8 mouse cellular contexts compared by ENCODE assay signal in genomic region chr17:87798423-87798941, GRCm38 (mm10). TPM values are rescaled to one million over a fixed set of nuclear protein-coding genes. Genes with fewer than 3 reads are reported as not detected.
DNase-seq lines count a peak whose midpoint lies in the region; ATAC-seq and TF ChIP-seq lines count a peak whose summit lies in the region.

No protein-coding gene starts in this region.

- peak overlapping the region; percentile 54 for H3K4me3 ChIP-seq in forebrain, embryonic 16.5 days (replicated peaks; ENCODE audit: low read length)
- peak overlapping the region; percentile 53 for H3K4me3 ChIP-seq in hindbrain, postnatal 0 days (ENCODE audit: low read length)
- peak overlapping the region; percentile 47 for H3K4me3 ChIP-seq in liver, embryonic 12.5 days

- intact Hi-C loops in heart, postnatal 25 days (cut with DNase I), result no loop called here

- peak overlapping the region; percentile 96 for H3K4me2 ChIP-seq in forebrain, embryonic 16.5 days (ENCODE audit: low read length)
- H3K4me2 ChIP-seq in hindbrain, postnatal 0 days (ENCODE audit: low read depth, low read length), result peak overlapping the region; percentile 90
- peak overlapping the region; percentile 71 for H3K4me2 ChIP-seq in liver, embryonic 12.5 days

- H3K4me1 ChIP-seq in forebrain, embryonic 16.5 days (replicated peaks; ENCODE audit: control insufficient read depth, insufficient read depth, low read length), result peaks cover 26% of the 10 kb centered on the region
- no peaks in the 10 kb centered on the region for H3K4me1 ChIP-seq in hindbrain, postnatal 0 days (ENCODE audit: insufficient read depth, low read length)
- H3K4me1 ChIP-seq in liver, embryonic 12.5 days, result peaks cover 11% of the 10 kb centered on the region

- WGBS in forebrain, embryonic 16.5 days, result under 1% methylated on average over 40 of the region's 40 CpGs
- under 1% methylated on average over 40 of the region's 40 CpGs for WGBS in hindbrain, postnatal 0 days
- 2% methylated on average over 40 of the region's 40 CpGs for WGBS in liver, embryonic 12.5 days (ENCODE audit: insufficient replicate concordance)

- H3K36me3 ChIP-seq in forebrain, embryonic 16.5 days (ENCODE audit: control insufficient read depth, insufficient read depth), result no peaks in the 10 kb centered on the region
- no peaks in the 10 kb centered on the region for H3K36me3 ChIP-seq in hindbrain, postnatal 0 days (ENCODE audit: insufficient read depth, low read length)
- no peaks in the 10 kb centered on the region for H3K36me3 ChIP-seq in liver, embryonic 12.5 days

- H3K27ac ChIP-seq in forebrain, embryonic 16.5 days (ENCODE audit: low read length), result no peak overlapping the region
- no peak overlapping the region for H3K27ac ChIP-seq in hindbrain, postnatal 0 days
- no peak overlapping the region for H3K27ac ChIP-seq in liver, embryonic 12.5 days

- peaks cover 53% of the 10 kb centered on the region for H3K27me3 ChIP-seq in forebrain, embryonic 16.5 days (replicated peaks; ENCODE audit: control insufficient read depth, insufficient read depth, low read length)
- peaks cover 40% of the 10 kb centered on the region for H3K27me3 ChIP-seq in hindbrain, postnatal 0 days (ENCODE audit: insufficient read depth, low read length)
- H3K27me3 ChIP-seq in liver, embryonic 12.5 days (replicated peaks), result peaks cover 67% of the 10 kb centered on the region

- no peak for TF ChIP-seq CTCF in hindbrain, postnatal 0 days (IDR thresholded peaks at IDR 0.05; ENCODE audit: low read depth)

- DNase-seq in heart, adult 11 months, result peak; percentile 85
- DNase-seq in heart, postnatal 25 days (ENCODE audit: low spot score), result no peak
- peak; percentile 85 for DNase-seq in cerebellum, adult 18-20 months
- peak; percentile 43 for DNase-seq in hindbrain, postnatal 0 days (ENCODE audit: low spot score)
- peak; percentile 69 for DNase-seq in neural tube, embryonic 10.5 days (ENCODE audit: extremely low spot score, low spot score)
- peak; percentile 45 for DNase-seq in thymus, postnatal 25 days

- H3K9me3 ChIP-seq in forebrain, embryonic 16.5 days (ENCODE audit: control insufficient read depth, low read length), result no peaks in the 10 kb centered on the region
- no peaks in the 10 kb centered on the region for H3K9me3 ChIP-seq in hindbrain, postnatal 0 days (ENCODE audit: low read length)
- no peaks in the 10 kb centered on the region for H3K9me3 ChIP-seq in liver, embryonic 12.5 days (replicated peaks)

- peak overlapping the region; percentile 59 for H3K9ac ChIP-seq in forebrain, embryonic 16.5 days (replicated peaks; ENCODE audit: low read depth, low read length)
- H3K9ac ChIP-seq in hindbrain, postnatal 0 days (replicated peaks; ENCODE audit: low read length), result peak overlapping the region; percentile 51; the same call in 1 of the 2 replicates
- H3K9ac ChIP-seq in liver, embryonic 12.5 days, result no peak overlapping the region

- peak; percentile 42 for ATAC-seq in forebrain, embryonic 16.5 days
- ATAC-seq in hindbrain, postnatal 0 days, result peak; percentile 53; the same call in 1 of the 2 replicates
- ATAC-seq in liver, embryonic 12.5 days, result peak; percentile 40; the same call in 1 of the 2 replicates

RNA-seq across cellular contexts. Expression of gene Kcnk12, which starts 0.7 kb away (rescaled TPM):
- not detected for total RNA-seq in heart, postnatal 25 days (2021)
- 0.82 and 1.3 TPM in 2 replicates for polyA plus RNA-seq in forebrain, embryonic 16.5 days (2015; fragmentation: Nextera tagmentation; extraction: Ambion mirVana)
- 12.8 and 19.5 TPM in 2 replicates for total RNA-seq in hindbrain, postnatal 0 days (2014; rRNA removed)
- 2.5 and 2.6 TPM in 2 replicates for polyA plus RNA-seq in hindbrain, postnatal 0 days (2015; fragmentation: Nextera tagmentation; extraction: Ambion mirVana)
- polyA plus RNA-seq in liver, embryonic 12.5 days (2016; fragmentation: Nextera tagmentation; extraction: Ambion mirVana), result 0.83 and 1.2 TPM in 2 replicates
